Mouse (Mus musculus) kidney, embryonic 15.5 days (tissue): ENCODE measurements at regions not wholly inside any gene's neighbourhood (a gene's known extent, or its start where the extent isn't known, plus 50 kb on each side); places are given as distances from the start of the nearest gene placed in this dataset.

Source experiments
- ATAC-seq: fragments of 200-750 bp; cut with Nextera tagmentation; replicated peaks from 2 replicates; pipeline ENCODE4 v1.8.0; 2017; ENCODE audit warnings: moderate TSS enrichment; ENCODE audit not compliant: low FRiP score
- H3K27ac ChIP-seq: fragments of 300-500 bp; sonication (generic); 2 replicates; pipeline ENCODE4 v1.5.1; 2015; ENCODE audit warnings: mild to moderate bottlenecking, inconsistent platforms
- H3K27me3 ChIP-seq: fragments of 300-500 bp; sonication (generic); 2 replicates; pipeline ENCODE4 v1.6.1; 2015; ENCODE audit warnings: inconsistent platforms
- H3K36me3 ChIP-seq: fragments of 300-500 bp; sonication (generic); 2 replicates; pipeline ENCODE4 v1.6.1; 2015; ENCODE audit warnings: inconsistent platforms
- H3K4me1 ChIP-seq: fragments of 300-500 bp; sonication (generic); 2 replicates; pipeline ENCODE4 v1.6.1; 2015; ENCODE audit warnings: inconsistent platforms
- H3K4me2 ChIP-seq: fragments of 300-500 bp; sonication (generic); 2 replicates; pipeline ENCODE4 v1.6.1; 2015; ENCODE audit warnings: moderate library complexity, mild to moderate bottlenecking, inconsistent platforms
- H3K4me3 ChIP-seq: fragments of 300-500 bp; sonication (generic); replicated peaks from 2 replicates; pipeline ENCODE4 v1.5.1; 2015; ENCODE audit warnings: mild to moderate bottlenecking, inconsistent platforms
- H3K9ac ChIP-seq: fragments of 300-500 bp; sonication (generic); 2 replicates; pipeline ENCODE4 v1.6.1; 2015; ENCODE audit warnings: mild to moderate bottlenecking, inconsistent platforms
- H3K9me3 ChIP-seq: fragments of 300-500 bp; sonication (generic); replicated peaks from 2 replicates; pipeline ENCODE4 v1.6.1; 2016; ENCODE audit warnings: inconsistent platforms
- WGBS: fragments of 180-500 bp; shearing (Covaris S2); methylation state at CpG from one replicate; pipeline ENCODE4 v1.1.7; 2015; ENCODE audit warnings: mixed read lengths; 5-methylcytosine and 5-hydroxymethylcytosine counted together

- no peaks in the 10 kb centered on the region for H3K36me3 ChIP-seq
- peak; percentile 76 for ATAC-seq
- peak overlapping the region; percentile 83 for H3K27ac ChIP-seq
- peak overlapping the region; percentile 66 for H3K4me2 ChIP-seq
- H3K9me3 ChIP-seq: no peaks in the 10 kb centered on the region
- peak overlapping the region; percentile 37 for H3K4me3 ChIP-seq
- 3% methylated on average over 16 of the region's 16 CpGs for WGBS
- H3K9ac ChIP-seq: 0 out of 2 replicates have a peak overlapping the region, but pooled peaks have one; percentile 32
- peaks cover 5% of the 10 kb centered on the region; the same call in 1 of the 2 replicates for H3K27me3 ChIP-seq
- peaks cover 23% of the 10 kb centered on the region for H3K4me1 ChIP-seq
Measured at GRCm38 (mm10) chr5:118458727-118459390, 101.6 kb upstream of the Med13l start.

- H3K36me3 ChIP-seq: no peaks in the 10 kb centered on the region
- WGBS: 2% methylated on average over 12 of the region's 12 CpGs
- peak overlapping the region; percentile 37 for H3K4me3 ChIP-seq
- peak overlapping the region; percentile 32; the same call in 1 of the 2 replicates for H3K9ac ChIP-seq
- peak overlapping the region; percentile 66 for H3K4me2 ChIP-seq
- H3K27me3 ChIP-seq: peaks cover 9% of the 10 kb centered on the region
- no peaks in the 10 kb centered on the region for H3K9me3 ChIP-seq
- peak overlapping the region; percentile 83 for H3K27ac ChIP-seq
- peak; percentile 86 for ATAC-seq
- H3K4me1 ChIP-seq: peaks cover 25% of the 10 kb centered on the region
Measured at GRCm38 (mm10) chr5:118459391-118459792, 101.1 kb upstream of the Med13l start.

GRCm38 (mm10) chr5:118461967-118462366 lies 98.5 kb upstream of the Med13l start:
- Histone ChIP-seq H3K9me3 (no peaks in the 10 kb centered on the region), H3K27ac (no peak overlapping the region), H3K4me1 (peaks cover 47% of the 10 kb centered on the region), H3K9ac (no peak overlapping the region), H3K36me3 (no peaks in the 10 kb centered on the region), H3K4me2 (no peak overlapping the region), H3K4me3 (no peak overlapping the region), H3K27me3 (peaks cover 10% of the 10 kb centered on the region)
- ATAC-seq: no peak
- 58% methylated on average over 4 of the region's 4 CpGs for WGBS

GRCm38 (mm10) chr5:118464931-118465801 lies 95.3 kb upstream of the Med13l start:
- no peaks in the 10 kb centered on the region for H3K9me3 ChIP-seq
- H3K36me3 ChIP-seq: no peaks in the 10 kb centered on the region
- WGBS: 4% methylated on average over 22 of the region's 22 CpGs
- H3K27ac ChIP-seq: peak overlapping the region; percentile 73
- peak overlapping the region; percentile 30 for H3K4me3 ChIP-seq
- ATAC-seq: peak; percentile 81
- H3K4me2 ChIP-seq: peak overlapping the region; percentile 58
- H3K27me3 ChIP-seq: peaks cover 13% of the 10 kb centered on the region
- H3K9ac ChIP-seq: peak overlapping the region; percentile 21; the same call in 1 of the 2 replicates
- peaks cover 31% of the 10 kb centered on the region for H3K4me1 ChIP-seq

- H3K9ac ChIP-seq: no peak overlapping the region
- ATAC-seq: no peak
- peak overlapping the region; percentile 73 for H3K27ac ChIP-seq
- H3K36me3 ChIP-seq: no peaks in the 10 kb centered on the region
- H3K4me1 ChIP-seq: peaks cover 30% of the 10 kb centered on the region
- peaks cover 13% of the 10 kb centered on the region for H3K27me3 ChIP-seq
- H3K4me3 ChIP-seq: peak overlapping the region; percentile 30
- H3K9me3 ChIP-seq: no peaks in the 10 kb centered on the region
- H3K4me2 ChIP-seq: peak overlapping the region; percentile 58
- WGBS: 17% methylated on average over 10 of the region's 10 CpGs
Measured at GRCm38 (mm10) chr5:118465991-118466750, 94.3 kb upstream of the Med13l start.

GRCm38 (mm10) chr5:118468739-118469138 lies 91.7 kb upstream of the Med13l start:
- Histone ChIP-seq H3K4me1 (peaks cover 33% of the 10 kb centered on the region), H3K9ac (no peak overlapping the region), H3K9me3 (no peaks in the 10 kb centered on the region), H3K36me3 (no peaks in the 10 kb centered on the region), H3K4me2 (no peak overlapping the region), H3K27me3 (peaks cover 9% of the 10 kb centered on the region; the same call in 1 of the 2 replicates), H3K4me3 (no peak overlapping the region), H3K27ac (no peak overlapping the region)
- WGBS: 51% methylated on average over 4 of the region's 4 CpGs
- no peak for ATAC-seq

- no peak overlapping the region for H3K4me2 ChIP-seq
- ATAC-seq: no peak
- no peak overlapping the region for H3K27ac ChIP-seq
- WGBS: 46% methylated on average over 5 of the region's 5 CpGs
- H3K4me3 ChIP-seq: no peak overlapping the region
- H3K9me3 ChIP-seq: no peaks in the 10 kb centered on the region
- H3K27me3 ChIP-seq: 0 out of 2 replicates have a peak, but pooled peaks cover 3% of the 10 kb centered on the region
- H3K4me1 ChIP-seq: peaks cover 9% of the 10 kb centered on the region; the same call in 1 of the 2 replicates
- no peak overlapping the region for H3K9ac ChIP-seq
- H3K36me3 ChIP-seq: no peaks in the 10 kb centered on the region
Measured at GRCm38 (mm10) chr5:118471569-118471968, 88.9 kb upstream of the Med13l start.

- no peak overlapping the region for H3K27ac ChIP-seq
- H3K4me1 ChIP-seq: peaks cover 11% of the 10 kb centered on the region
- H3K36me3 ChIP-seq: no peaks in the 10 kb centered on the region
- H3K4me3 ChIP-seq: no peak overlapping the region
- H3K9me3 ChIP-seq: no peaks in the 10 kb centered on the region
- 88% methylated on average over 10 of the region's 10 CpGs for WGBS
- ATAC-seq: no peak
- H3K27me3 ChIP-seq: 0 out of 2 replicates have a peak, but pooled peaks cover 1% of the 10 kb centered on the region
- H3K9ac ChIP-seq: no peak overlapping the region
- H3K4me2 ChIP-seq: no peak overlapping the region
Measured at GRCm38 (mm10) chr5:118472291-118472690, 88.2 kb upstream of the Med13l start.

- peaks cover 20% of the 10 kb centered on the region for H3K4me1 ChIP-seq
- no peaks in the 10 kb centered on the region for H3K36me3 ChIP-seq
- no peaks in the 10 kb centered on the region for H3K9me3 ChIP-seq
- H3K4me2 ChIP-seq: no peak overlapping the region
- H3K27me3 ChIP-seq: no peaks in the 10 kb centered on the region
- WGBS: 44% methylated on average over 5 of the region's 5 CpGs
- H3K27ac ChIP-seq: no peak overlapping the region
- H3K9ac ChIP-seq: no peak overlapping the region
- H3K4me3 ChIP-seq: no peak overlapping the region
- ATAC-seq: no peak
Measured at GRCm38 (mm10) chr5:118473128-118473730, 87.2 kb upstream of the Med13l start.

GRCm38 (mm10) chr5:118476597-118476996 lies 83.9 kb upstream of the Med13l start:
- ATAC-seq: no peak
- 77% methylated on average over 5 of the region's 5 CpGs for WGBS
- no peaks in the 10 kb centered on the region for H3K27me3 ChIP-seq
- no peak overlapping the region for H3K27ac ChIP-seq
- no peaks in the 10 kb centered on the region for H3K36me3 ChIP-seq
- no peak overlapping the region for H3K4me3 ChIP-seq
- H3K4me1 ChIP-seq: peaks cover 24% of the 10 kb centered on the region
- H3K9ac ChIP-seq: no peak overlapping the region
- H3K4me2 ChIP-seq: no peak overlapping the region
- no peaks in the 10 kb centered on the region for H3K9me3 ChIP-seq
